Mouse (Mus musculus) gastrocnemius, adult 8-10 months (tissue): ENCODE results near the gene Kiss1r. TPM values are rescaled to one million over a fixed set of nuclear protein-coding genes. Genes with fewer than 3 reads are reported as not detected.
"Not testable (repeated sequence)": the region's sequence is repeated elsewhere in the genome, so short reads cannot be mapped to it uniquely, and the experiment has no call there.

Experiments used
- DNase-seq, 2 experiments: peaks; one replicate each; pipeline ENCODE4 v3.0.0; 2022; ENCODE audit warnings: low spot score in 2 of 2
- total RNA-seq, 4 experiments: library from RNA; stranded (reverse); gene quantifications; 2 replicates each; pipeline ENCODE4 v1.2.4; 2022

The Kiss1r gene
- total RNA-seq, 4 experiments from 2014 or later = 0.13 to 0.36 (median 0.22) TPM

DNA sequence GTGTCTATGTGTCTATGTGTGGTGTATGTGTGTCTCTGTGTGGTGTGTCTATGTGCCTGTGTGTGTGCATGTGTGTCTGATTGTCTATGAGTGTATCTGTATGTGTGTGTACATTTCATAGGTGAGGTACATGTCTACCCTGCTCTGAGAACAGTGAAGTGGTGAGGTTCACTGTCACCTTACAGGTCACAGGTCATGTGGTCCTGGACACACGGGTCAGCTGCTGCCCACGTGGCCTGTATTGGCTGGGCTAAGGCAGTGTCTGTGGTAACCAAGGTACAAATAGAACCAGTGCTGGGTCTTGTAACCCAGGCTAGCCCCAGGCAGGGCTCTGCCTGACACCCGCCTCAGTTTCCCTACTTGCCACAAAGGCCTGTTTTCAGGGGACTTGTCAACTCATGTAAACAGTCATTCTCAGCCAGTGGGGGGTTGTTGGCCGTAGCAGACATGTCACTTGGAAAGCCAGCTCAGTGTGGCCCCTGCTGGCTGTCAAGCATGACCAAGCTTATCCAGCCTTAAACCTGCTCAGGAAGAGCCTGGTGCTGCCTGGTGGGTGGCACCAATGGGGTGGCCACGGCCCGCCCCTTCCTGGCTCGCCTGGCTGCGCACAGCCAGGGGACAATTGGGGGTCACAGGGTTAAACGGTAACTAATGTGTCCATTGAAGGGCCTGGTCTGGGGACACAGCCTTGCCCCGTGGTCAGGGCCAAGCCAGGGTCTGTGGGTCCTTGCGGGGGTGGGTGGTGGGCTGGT, 21.2 kb downstream of the Kiss1r start:
- no peak for DNase-seq

- DNase-seq = no peak
Measured at GRCm38 (mm10) chr10:79940749-79941148, 24.0 kb downstream of the Kiss1r start.

GRCm38 (mm10) chr10:79942988-79943387, 26.2 kb downstream of the Kiss1r start:
- no peak for DNase-seq

DNA sequence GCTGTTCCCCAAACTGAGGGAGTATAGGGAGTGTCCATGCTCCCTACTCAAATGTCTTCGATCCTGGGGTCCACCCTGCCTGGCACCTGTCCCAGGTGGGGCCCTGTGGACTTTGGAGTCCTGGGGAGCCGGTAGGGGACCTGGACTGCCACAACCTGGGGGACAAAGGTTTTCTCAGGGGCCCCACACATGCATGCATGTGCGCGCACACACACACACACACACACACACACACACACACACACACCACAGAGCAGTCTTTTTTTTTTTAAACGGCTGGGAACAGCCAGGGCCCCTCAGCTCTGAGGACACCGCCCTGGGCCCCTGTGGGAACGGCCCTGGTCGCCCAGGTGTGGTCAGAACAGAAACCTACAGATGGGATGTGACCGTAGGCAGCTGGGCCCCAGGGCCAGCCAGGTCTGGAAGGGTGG, 26.7 kb downstream of the Kiss1r start:
- no peak for DNase-seq

- no peak for DNase-seq
Measured at GRCm38 (mm10) chr10:79945507-79946234, 28.9 kb downstream of the Kiss1r start.

DNA sequence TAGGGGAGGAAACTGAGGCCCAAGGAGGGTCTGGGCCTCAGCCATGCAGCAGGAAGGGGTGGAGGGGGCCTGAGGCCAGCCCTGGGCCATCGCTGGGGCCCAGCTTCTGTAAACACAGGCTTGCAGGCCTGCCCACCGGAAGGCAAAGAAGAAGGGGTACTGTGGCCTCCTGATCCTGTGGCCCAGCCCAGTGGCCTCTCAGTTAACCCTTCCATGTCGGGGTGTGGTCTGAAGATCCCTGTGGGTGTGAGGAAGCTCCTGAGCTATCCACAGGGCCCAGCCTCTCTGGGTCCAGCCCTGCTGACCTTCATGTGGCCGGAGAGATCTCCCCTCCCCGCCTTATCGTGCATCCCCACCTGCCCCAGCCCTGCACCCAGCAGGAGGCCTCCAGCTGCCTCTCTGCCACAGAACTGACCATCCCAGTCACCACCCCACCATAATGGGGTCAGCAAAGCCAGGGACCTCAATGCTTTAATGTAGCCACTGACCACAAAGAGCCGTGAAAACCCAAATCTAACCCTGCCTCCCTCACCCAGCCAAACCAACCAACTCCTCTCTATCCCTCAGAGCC, 30.1 kb downstream of the Kiss1r start:
- DNase-seq = no peak

DNA sequence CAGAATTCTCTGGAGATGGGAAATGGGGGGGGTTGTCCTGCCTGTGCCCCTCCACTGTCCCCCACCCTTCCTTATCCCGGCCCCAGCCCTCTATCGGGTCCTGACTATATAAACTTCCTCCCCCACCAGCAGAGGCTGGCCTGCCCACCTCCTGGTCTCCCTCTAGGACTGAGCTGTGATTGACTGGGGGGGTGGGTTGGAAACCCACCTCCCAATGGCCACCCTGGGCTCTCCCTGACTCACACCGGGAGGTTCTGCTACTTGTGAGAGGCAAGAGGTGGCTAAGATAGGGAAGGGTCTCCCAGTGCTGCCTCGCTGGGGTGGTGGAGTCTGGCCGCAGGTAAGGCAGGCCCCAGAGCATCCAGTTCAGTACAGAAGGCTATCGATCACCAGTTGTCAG, 30.7 kb downstream of the Kiss1r start:
- no peak for DNase-seq

DNA sequence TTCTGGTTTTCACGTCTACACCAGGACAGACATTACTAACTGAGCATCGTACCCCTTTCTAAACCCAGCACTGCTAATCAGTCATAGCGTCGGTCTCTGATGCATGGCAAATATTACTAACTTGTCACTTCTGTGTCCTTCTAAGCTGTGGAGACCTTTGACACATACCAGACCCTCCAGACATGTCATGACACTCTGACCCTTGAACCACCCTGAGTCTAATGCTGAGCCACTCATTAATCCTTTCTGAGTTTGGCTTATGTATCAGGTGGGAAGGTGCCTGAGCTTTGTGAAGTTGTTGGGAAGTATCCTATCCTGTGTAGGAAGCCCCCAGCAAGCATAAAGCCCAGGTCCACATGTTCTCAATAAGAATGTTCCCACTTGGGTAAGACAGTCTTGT, 33.1 kb downstream of the Kiss1r start:
- DNase-seq = no peak

DNA sequence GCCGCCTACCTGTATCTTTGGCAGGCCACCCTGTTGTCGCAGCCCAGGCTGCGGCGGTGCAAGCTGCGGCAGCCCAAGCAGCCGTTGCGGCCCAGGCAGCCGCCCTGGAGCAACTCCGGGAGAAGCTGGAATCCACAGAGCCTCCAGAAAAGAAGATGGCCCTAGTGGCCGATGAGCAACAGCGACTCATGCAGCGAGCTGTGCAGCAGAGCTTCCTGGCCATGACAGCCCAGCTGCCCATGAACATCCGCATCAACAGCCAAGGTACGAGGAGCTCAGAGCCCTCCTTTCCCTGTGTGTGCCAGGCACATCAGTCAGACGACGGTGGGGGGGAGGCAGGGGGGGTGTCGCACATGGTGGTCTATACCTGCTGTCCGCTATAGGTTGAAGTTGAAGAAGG, 33.9 kb downstream of the Kiss1r start:
- no peak for DNase-seq

- no peak for DNase-seq
Measured at GRCm38 (mm10) chr10:79953946-79954345, 37.2 kb downstream of the Kiss1r start.

GRCm38 (mm10) chr10:79955691-79956090, 38.9 kb downstream of the Kiss1r start:
- no peak for DNase-seq

- DNase-seq = no peak
Measured at GRCm38 (mm10) chr10:79956643-79957154, 39.9 kb downstream of the Kiss1r start.

GRCm38 (mm10) chr10:79958140-79958816, 41.5 kb downstream of the Kiss1r start:
- DNase-seq = peak; percentile 63 to 67

GRCm38 (mm10) chr10:79959412-79959811, 42.6 kb downstream of the Kiss1r start:
- not testable (repeated sequence) for DNase-seq

GRCm38 (mm10) chr10:79959847-79960601, 43.3 kb downstream of the Kiss1r start, which contains the start of gene Wdr18:
Wdr18 (plus strand) TSS chr10:79960152.
- peak; percentile 98 to 99 for DNase-seq

GRCm38 (mm10) chr10:79960671-79961294, 44.0 kb downstream of the Kiss1r start:
- DNase-seq = no peak

- DNase-seq = no peak
Measured at GRCm38 (mm10) chr10:79964727-79965126, 48.0 kb downstream of the Kiss1r start.

DNA sequence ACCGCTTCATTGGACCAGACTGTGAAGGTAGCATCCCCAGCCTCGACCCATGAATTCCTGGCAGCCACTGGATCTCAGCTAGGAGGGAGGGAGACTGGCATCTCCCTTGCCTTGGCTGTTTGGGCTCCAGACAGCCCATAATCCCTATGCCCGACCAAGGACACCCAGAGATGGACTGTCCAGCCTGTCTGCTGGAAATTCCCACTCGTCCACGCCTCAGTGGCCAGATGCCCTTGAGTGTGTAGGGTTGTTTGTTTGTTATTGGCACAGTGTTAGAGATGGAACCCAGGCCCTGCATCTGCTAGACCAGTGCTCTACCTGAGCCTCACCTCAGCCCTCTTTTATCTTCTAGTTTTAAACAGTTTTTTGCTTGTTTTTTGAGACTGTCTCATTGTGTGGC, 48.6 kb downstream of the Kiss1r start:
- no peak for DNase-seq

DNA sequence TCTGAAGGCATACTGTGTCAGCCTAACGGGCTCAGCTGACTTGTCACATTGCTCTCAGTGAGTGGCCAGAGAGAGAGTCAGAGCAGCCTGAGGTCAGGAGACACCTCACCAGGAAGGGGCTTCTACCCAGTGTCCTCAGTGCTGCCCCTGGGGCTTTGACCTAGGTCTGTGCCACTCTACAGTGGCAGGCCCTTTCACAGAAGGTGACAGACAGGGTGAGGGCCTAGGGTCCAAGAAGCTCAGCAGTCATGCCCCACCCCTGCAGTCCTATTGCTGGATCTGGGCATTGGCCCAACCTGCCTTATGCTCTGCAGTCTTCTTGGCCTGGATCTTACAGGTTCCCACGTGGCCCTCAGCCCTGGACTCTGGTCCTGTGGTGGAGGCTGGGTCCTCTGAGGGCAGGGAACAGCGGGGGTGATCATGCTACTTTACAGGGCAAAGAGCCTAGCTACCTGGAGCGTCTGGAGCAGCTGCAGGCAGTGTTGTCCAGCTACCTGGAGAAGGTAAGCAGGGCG, 50.2 kb downstream of the Kiss1r start:
- DNase-seq = peak in 1 of 2 experiments; percentile 59

- DNase-seq = no peak
Measured at GRCm38 (mm10) chr10:79968181-79968580, 51.4 kb downstream of the Kiss1r start.
